Mouse (Mus musculus) right cerebral cortex, adult 18-20 months (tissue): Measurements from ENCODE around the gene Smyd3.
A peak's percentile ranks its signal among the peaks of the same experiment; 100 is the strongest.

Experiments used
- DNase-seq: peaks from one replicate; pipeline ENCODE4 v3.0.0; 2022; ENCODE audit warnings: mixed read lengths

Smyd3 gene

DNA sequence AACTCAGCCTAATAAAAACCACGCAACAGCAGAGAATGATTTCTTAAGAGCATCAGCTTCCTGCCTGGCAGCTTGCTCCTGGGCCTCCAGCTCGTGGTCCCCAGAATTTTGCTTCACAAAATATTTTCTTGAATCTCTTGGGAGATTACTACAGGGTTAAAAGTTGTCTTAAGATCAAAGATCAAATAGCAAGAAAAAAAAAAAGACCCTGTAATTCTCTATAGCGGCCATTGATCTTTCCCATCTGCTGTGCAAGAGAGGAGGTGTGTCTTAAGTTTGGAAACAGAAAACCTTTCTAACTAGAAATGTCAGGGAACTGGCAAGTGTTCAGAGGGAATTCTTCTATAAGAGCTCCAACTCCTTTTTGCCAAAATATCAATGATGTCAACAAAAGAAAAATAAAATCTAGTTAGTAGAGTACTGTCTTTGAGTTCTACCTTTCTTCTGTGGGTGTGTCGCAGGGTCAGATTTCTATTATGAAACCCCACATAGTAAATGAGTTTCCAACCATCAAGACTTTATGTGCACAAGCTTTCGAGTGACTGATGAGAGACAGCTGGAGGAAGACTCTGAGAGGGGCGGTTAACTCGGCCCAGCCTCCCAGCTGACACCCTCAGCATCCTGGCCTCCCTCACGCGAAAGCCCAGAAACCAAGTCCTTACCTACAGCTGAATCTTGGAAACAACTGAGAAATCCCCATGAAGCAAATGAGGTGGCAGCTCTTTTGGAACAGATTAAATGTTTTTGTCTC lies 59.4 kb downstream of the Smyd3 start:
- no peak for DNase-seq

DNA sequence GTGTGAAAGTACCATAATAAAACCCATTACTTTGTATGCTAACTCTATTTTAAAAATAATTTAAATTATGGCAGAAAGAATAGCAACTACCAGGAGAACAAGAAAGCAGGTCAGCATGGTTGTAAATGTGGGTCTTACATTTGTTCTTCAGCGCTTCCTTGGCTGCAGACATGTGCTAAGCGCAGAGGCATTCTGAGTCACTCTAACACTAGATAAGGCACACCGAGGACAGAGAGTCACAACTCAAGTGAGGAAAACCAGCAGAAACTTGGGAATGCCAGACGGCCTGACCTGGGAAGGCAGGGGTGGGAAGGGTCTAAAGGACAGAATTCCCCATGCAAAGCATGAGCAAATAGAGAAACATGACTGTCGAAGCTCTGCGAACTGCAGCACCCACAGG lies 63.2 kb downstream of the Smyd3 start:
- DNase-seq = no peak

DNA sequence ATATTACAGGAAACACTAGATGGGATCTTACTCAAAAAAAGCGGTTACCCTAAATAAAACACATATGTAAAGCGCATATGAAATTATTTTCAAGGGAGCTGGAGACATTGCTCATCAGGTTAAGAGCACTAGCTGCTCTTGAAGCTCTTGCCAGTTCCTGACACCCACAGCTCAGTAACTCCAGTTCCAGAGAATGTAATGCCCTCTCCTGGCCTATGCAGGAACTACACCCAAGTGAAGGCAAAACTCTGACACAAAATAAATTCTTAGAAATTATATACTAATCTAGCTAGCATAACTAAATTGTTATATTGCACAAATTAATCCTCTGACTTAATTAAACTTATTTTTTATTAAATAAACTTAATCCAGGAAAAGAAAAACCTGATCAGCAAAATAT lies 66.6 kb downstream of the Smyd3 start:
- DNase-seq = no peak

DNA sequence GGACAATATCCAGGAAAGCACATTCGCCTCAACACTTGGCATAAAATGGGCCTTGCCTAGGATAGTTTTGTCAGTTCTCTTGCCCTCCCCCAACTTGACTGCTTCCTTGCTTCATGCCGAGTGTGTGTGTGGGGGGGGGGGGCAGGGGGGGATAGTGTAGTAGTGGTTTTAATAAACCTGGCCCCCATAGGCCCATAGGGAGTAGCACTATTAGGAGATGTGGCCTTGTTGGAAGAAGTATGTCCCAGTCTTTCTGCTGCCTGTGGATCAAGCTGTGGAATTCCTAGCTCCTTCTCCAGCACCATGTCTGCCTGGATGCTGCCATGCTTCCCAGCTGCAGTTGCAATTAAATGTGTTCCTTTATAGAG lies 71.0 kb downstream of the Smyd3 start:
- no peak for DNase-seq

DNA sequence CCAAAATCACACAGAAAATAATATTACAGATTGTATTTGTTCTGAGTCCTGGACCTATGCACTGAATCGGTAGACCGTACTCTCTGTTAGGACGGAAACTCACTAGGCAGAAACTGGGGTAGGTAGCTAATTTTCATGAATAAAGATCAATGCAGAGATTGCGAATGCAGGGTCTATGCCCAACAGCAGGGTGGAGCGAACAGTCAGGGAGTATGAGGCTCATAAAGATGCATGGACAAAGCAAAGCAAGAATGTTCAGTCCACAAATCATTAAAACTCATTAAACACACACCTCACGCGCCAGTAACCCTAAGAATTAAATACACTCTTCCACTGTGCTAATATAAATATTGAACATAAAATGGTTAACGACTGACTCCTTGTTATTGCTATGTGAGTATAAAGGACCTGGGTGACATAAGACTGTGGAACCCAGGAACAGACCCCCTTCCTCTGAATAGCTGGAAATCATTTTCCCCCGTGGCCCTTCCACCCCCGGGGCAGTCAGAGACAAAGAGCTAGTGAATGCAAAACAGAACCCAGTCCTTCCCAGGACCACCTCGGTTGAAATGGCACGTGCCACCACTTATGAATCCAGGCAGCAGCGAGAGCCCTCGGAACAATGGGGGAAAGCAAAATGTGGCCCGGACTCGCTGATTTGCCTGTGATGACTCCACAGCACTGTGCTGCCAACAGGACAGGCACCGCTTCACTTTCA lies 71.6 kb downstream of the Smyd3 start:
- DNase-seq = no peak

DNA sequence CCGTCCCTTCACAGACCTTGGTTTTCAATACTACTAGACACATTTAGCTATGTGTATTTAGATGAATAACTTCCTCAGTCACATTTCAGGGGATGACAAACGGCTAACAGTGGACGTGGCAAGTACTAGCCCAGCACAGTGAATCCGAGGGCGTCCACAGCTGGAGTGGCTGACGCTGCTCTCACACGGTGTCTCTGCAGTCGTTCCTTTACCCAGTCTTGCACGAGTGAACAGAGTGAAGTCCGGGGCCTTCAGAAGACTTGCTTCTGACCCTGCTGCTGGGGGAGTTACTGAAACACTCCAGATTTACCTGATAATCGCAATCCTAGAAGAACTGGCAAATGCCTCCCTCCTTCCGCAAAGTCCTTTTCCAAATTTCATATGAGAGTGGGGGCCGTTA lies 74.0 kb downstream of the Smyd3 start:
- no peak for DNase-seq

DNA sequence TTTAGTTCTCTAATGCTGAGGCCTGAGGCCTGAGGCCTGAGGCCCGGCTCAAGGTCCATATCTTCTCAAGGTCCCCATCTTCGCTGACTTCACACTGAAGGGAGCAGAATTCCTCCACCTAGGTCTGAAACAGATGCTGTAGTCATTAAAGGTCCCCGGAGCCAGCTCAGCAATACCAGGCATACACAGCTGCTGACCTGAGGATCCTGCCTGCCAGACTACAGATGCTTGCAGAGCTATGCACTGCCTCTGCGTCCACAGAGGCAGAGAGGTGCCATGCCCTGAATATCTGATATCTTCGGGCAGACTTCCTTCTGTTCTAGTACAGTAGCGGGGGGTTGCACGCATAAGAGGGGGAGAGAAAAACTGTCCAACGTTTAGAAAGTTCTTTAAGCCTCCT lies 74.4 kb downstream of the Smyd3 start:
- DNase-seq = no peak

DNA sequence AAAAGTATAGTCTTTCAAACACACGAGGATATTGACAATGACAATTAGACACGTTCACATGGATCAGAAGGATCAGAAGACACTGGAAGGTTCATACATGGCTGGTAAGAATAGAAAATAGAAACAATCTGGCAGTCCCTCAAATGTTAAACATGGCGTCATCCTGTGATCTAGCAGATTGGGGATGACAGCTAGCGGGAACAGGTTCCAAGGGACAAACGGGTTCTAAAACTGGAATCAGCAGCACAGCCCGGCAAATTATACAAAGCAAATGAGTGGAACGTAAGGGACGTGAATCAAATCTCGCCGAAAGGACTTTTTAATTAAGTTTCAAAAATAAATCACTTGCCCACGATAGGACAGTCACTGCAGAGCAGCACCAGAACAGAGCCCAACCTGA lies 81.2 kb downstream of the Smyd3 start:
- DNase-seq = peak; percentile 29

DNA sequence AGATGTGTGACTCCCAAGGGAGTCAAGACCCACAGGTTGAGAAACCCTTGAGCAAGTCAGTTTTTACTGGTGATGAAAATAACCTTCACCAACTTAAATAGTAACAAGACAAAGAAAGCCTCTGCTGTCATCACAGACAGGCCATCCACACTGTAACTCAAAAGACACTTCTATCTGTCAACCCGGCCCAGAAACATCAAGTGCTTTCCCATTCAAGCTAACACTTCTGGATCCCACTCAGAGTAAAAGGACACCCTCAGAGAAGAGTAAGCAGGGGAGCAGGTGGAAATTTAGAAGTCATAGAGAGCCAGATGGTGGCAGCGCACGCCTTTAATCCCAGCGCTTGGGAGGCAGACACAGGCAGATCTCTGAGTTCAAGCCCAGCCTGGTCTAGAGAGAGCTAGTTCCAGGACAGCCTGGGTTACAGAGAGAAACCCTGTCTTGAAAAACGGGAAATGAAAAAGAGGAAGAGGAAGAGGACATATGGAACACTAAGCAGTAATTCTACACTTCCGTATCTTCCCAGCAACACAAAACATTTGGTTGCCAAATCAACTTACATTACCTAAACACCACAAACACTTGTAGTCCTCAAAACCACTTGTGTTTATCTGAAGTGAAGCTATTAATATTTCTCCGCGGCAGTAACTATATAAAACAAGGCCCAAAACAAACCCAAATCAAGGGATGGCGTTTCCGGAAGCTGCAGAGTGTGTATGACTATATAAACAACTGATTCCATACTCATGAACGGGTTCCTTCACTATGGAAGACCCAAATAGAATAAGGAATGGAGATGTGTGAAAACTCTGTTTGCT lies 83.2 kb downstream of the Smyd3 start:
- DNase-seq = no peak

DNA sequence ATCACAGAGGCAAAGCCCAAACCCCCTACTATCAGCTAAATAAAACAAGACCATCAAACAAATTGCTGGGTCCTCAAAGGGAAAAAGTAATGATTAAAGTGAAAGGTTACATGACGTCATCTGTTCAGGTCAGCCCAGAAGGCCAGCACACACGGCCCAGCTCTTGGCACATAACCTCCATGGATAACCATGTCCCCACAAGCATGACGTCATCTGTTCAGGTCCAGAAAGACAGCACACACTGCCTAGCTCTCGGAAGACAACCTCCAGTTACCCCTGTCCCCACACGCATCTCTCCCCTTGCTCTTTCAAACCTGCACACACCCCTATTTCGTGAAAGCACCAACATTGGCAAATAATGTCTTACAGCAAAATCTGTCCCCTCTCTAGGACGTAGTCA lies 84.0 kb downstream of the Smyd3 start:
- no peak for DNase-seq

DNA sequence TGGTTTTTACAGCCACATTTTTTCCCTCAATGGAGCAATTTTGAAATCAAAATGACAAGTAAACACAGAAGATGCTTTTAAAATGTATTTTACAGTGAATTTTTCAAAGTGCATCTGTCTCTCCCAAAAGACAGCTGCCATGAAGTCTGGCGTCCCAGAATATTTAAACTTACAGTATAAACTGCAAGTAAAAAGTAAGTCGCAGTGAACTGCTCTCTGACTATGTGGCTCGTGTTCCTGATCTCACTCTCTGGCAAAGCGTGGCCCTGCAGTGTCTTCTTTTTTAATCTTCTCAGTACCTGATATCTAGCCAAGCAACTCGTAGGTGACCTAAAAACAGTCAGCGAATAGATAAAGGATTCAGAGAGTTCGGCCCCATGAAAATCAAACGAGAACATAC lies 84.5 kb downstream of the Smyd3 start:
- DNase-seq = no peak

DNA sequence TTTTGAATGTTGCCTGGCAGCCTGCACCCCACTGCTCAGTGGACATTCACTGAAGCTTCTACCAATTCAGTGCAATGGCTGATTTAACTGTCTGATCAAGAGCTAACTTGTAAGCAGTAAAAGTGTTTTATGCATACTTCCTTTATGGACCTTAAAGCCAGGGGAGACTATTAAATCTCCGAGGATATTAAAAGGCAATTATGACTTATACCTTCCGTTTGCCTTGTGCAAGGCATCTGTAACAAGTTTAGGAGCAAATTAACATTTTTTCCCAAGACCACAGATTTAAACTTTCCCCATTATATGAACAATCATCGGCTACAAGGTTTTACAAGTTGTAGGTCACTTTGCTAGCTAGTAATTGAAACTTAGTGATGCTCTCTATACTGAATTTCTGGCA lies 87.8 kb downstream of the Smyd3 start:
- DNase-seq = no peak

DNA sequence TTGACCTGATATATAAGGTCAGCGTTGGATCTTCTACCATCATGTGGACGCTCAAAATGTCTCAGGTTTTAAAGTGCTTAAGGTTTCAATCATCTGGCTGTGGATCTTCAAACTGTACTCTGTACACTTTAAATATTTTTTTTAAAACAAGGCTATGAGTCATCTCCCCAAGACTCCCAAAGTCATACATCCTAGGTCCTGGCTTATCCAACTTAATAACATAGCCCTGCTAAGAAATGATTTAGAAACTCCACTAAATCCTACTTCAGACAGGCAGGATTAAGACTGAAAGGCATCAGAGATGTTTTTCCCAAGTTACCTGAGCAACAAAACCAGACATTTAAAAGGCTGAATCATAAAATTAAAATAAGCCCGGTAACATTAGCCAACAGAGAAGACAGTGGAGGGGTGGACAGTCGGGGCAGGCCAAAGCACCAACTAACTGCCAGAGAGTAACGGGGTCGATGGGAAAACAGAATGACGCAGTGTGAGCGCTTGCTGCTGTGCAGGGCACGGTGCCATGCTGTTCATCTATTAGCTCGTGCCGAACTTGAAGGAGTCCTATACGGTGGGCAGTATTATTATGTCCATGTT lies 92.9 kb downstream of the Smyd3 start:
- no peak for DNase-seq

DNA sequence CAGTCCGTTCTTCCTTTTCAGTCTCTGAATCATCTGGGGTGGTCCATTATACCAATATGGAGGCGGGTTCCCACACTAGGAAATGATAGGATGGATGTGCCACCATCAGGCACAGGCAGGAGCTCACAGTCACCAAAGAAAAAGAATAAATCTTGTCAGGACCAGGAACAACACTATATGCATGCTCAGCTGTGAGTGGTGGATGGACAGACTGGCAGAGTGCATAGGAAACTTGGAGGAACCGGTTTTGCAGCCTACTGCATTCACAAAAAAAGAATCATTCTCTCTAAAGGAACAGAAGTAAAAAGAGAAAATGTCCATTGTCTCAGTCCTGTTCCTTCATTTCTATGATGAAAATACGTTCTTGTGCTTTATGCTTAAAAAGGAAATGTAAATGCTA lies 98.8 kb downstream of the Smyd3 start:
- no peak for DNase-seq

DNA sequence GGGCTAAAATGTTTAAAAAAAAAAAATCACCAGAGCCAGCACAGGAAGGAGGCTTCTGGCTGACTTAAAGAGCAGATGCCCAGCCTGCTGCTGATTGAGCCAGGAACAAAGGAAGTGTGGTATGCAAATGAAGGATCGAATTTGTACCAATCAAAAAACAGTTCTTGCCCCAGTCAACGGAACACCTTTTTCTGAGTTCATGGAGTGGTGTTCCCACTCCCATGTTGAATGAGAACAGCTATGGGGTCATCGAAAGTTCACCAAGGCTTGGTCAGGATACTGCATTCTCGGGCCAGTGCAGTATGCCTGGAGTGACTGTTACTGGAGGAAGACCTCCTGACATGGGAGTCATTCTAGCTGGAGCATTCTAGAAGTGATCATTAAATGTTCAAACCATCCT lies 109.8 kb downstream of the Smyd3 start:
- DNase-seq = no peak

DNA sequence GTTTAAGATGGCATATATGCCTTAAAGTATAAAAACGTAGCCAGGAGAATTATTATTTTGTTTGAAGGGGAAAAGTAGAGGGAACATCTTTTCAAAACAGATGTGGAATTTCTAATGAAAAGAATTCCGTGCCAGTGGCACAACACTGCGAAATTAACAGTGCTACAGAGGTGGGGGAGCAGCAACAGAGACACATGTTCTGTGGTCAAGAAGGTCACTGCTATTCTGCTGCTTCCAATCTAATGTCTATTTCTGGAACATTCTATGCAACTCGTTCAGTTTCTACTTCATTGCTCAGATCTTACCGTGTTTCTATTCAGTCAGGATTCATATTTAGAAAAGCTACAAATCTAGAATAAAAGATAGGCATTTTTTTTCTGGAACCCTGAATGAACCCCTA lies 117.0 kb downstream of the Smyd3 start:
- no peak for DNase-seq

DNA sequence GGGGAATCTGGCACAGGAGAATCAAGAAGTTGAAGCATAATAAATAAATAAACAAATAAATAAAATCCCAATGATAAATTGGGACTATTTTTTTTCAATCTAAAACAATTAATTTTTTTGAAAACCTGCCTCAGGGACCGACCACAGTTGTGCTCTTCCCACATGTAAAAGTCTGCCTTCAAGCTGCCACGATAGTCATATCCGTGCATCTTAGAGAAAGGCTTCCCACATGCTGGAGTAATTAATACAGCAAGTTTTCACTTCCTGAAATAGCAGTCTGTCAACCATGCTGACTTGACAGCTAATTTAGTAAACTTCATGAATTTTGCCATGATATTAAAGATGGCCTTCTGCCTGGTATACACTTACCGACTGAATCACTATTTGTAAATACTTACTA lies 119.2 kb downstream of the Smyd3 start:
- no peak for DNase-seq

DNA sequence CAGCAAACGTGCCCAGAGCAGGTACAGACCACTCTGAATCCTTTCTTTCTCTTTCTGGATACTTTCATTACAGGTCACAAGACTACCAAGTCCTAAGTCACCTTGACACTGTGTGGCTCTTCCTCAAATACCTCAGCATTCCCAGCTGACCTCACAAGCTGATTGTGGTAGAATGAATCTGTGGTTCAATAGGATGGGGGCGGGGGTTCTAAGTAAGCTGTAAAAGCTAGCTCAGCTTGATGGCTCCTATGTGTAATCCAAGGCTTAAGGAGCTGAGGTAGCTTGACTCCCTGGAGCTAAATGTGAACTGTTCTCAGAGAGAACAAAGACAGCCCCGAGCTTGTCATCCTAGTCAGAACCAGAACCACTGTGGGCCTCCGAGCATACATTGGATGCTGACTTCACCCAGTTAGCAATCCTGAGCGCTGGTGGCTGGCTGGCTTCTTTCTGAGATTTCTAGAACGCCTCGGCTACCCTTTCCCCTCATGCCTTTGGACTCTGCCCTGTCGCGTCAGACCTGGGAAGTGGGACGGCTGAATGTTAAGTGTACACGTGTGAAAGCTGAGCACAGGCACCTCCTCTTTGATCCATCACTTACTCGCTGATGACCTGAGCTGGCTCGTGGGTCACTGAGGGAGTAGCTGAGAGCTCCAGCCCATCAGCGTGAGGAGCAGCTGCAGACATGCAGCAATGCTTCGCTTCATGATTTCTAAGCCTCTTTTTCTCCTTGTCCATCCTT lies 131.4 kb downstream of the Smyd3 start:
- no peak for DNase-seq

DNA sequence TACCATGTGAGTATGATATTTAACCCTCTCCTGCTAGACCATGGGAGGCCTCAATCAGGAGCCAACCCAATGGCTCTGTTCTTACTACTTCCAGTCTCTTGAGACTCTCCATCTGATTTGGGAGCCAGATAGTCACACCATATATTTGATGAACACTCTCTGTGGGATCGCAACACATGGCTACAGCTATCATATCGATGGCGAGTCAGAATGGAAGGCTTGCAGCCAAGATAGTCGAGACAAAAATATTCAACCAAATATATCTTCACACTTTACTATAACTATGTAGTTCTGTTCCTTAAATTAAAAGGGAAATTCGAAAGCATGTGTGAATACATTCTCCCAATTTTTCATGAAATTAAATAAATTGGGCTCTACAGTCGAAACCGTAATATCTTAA lies 132.2 kb downstream of the Smyd3 start:
- peak; percentile 23 for DNase-seq

DNA sequence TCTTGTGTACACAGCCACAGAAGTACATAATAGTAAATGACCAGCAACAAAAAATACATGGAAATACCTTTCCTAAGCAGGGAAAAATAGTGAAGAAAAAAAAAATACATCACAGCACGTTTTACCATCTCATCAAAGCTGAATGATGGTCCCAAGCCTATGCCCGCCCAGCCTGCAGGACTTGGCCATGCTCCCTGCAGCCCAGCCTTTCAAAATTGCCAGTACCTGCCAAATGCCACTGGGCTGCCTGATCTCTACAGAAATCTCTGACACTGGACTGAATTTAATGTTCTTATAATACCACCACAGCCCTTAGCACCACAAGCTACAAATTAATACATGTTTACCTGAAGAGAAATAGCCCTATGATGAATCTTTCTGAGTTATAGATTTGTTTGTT lies 133.5 kb downstream of the Smyd3 start:
- DNase-seq = no peak

DNA sequence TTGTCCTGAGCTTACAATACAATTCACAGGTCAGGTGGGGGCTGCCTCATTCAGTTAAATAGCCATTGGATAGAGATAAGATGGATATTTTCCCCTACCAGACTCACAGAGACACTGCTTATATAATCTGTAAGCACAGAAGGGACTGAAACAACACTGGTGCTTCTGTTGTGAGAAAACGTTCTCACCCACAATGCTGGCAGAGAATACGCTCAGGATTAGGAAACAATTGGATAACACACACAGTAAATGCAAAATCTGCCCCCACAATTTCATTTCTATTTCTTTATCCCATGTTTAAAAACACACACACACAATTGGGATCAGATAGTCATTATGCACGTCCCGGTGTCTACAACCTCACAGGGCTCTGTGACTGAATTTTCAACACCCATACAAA lies 139.7 kb downstream of the Smyd3 start:
- DNase-seq = no peak

DNA sequence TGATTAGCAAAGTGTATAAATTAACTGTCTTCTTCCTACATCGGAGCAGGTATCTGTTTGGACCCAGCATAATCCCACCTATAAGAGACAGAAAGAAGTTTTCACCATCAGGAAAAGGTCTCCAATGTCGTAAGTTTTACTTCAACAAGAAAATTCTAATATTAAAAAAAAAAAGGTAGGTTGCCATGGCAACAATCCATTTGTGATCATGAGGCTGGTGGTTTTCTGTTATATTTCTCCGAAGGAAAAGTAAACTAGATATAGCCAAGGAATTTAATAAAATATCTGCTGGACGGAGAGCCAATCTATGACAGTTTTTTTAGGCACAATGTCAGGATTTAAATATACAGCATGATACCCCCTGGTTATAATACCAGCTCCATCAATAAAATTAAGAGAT lies 142.9 kb downstream of the Smyd3 start:
- DNase-seq = no peak

DNA sequence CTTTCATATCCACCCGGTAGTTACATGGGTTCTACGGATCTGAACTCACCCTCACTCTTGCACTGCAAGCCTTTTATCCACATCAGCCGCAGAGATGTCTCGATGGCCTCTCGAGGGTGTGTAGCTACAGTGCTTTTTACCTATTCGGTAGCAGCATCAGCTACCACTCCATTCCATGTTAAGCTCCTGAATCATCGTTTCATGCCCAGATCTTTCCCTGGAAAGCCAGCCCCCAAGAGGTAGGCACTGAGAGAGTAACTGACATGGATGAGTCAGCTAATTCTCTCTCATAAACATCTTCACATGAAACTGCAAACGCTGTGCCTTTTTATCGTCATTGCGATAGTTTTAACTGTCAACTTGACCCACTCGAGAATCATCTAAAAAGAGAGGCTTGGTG lies 143.9 kb downstream of the Smyd3 start:
- DNase-seq = peak; percentile 36
